Mouse (Mus musculus) embryonic fibroblast, embryonic 13.5 days (primary cell): ENCODE measurements around the gene Stmn3.

Source experiments
- CTCF ChIP-seq: IDR thresholded peaks from 2 replicates; pipeline ENCODE4 v1.5.1; 2011; ENCODE audit warnings: mild to moderate bottlenecking, control low read depth, low read length, moderate library complexity, borderline replicate concordance; ENCODE audit not compliant: insufficient read depth
- POLR2A ChIP-seq: IDR thresholded peaks from 2 replicates; pipeline ENCODE4 v1.6.1; 2011; ENCODE audit warnings: low read depth, mild to moderate bottlenecking, control low read depth, low read length, moderate library complexity

DNA sequence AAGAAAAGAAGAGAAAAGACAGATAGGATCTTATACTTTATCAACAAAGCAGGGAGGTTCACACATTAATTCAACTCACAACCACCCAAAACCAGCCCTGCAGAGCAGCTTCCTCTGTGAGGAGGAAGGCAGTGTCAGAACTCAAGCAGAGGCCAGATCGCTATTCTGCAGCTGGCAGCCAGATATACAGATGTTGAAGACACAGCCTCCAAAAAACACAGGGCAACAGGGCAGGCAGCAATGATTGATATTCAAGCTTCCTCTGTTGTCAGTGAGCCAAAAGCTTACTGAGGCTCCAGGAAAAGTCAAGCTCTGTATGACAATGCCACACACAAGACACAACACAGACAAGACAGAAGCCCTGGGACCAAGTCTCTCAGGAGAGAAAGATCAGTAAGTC, 37.5 kb downstream of the Stmn3 start:
- no peak for TF ChIP-seq POLR2A
- TF ChIP-seq CTCF = no peak
